Mouse (Mus musculus) ES-E14 (cell line): ENCODE results near the gene Otor.

Experiments
- CHD2 ChIP-seq: IDR thresholded peaks from 2 replicates; pipeline ENCODE4 v1.6.1; 2014; ENCODE audit warnings: mild to moderate bottlenecking, low read depth, low read length, inconsistent platforms
- HCFC1 ChIP-seq: IDR thresholded peaks from 2 replicates; pipeline ENCODE4 v1.6.1; 2012; ENCODE audit warnings: low read length, inconsistent platforms, borderline replicate concordance; ENCODE audit not compliant: insufficient read depth
- MAFK ChIP-seq: IDR thresholded peaks from 2 replicates; pipeline ENCODE4 v1.6.1; 2014; ENCODE audit warnings: mild to moderate bottlenecking, low read depth, low read length, inconsistent platforms; ENCODE audit not compliant: insufficient read depth
- ZC3H11A ChIP-seq: IDR thresholded peaks from 2 replicates; pipeline ENCODE4 v1.6.1; 2012; ENCODE audit warnings: low read depth, mild to moderate bottlenecking, inconsistent platforms, low read length, borderline replicate concordance

- TF ChIP-seq CHD2 = no peak
- peak; percentile 86 for TF ChIP-seq HCFC1
- TF ChIP-seq ZC3H11A = no peak
- TF ChIP-seq MAFK = no peak
Measured at GRCm38 (mm10) chr2:143062812-143063792, 15.2 kb upstream of the Otor start, which contains the start of gene Snrpb2.
